Mouse (Mus musculus) T-helper 17 cell (primary cell): ENCODE results near the gene Rwdd2a.

Experiments
- in situ Hi-C, 2 experiments: fragments of 300-600 bp; cut with MboI, MseI; formaldehyde crosslinking; loops; 1 replicate in 1 of 2; 2 replicates in 1 of 2; pipeline ENCODE4 v1.15.1; 2025; ENCODE audit warnings: high pct_unique_total_duplicates in 2 of 2

Rwdd2a gene

DNA sequence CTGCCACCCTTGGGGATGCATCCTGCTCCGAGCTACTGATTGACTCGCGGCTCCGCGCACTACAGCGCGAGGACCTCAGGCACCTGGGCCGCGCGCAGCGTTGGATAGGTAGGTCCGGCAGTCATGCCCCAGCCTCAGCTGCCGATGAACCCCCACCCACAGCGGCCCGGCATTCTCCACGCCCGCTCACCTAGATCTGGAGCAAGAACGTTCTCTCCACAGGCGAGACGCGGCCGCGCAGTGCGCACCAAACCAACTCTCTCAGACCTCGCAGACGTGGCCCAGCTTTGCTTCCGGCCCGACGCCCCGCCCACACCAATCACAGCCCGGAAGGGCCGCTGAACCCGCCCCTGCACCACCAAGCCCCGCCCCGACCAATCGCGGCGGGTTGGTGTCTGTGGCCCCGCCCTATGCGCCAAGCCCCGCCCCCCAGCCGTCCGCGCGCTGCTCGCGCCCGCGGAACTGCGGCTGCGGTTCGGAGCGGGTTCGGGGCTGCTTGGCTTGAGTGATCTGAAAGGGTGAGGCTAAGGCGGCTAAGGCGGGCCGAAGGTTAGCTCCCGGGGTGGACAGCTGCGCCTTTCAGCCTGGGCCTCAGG lies at the start of gene Rwdd2a, which contains the start of gene Pgm3:
Gene Rwdd2a, plus strand, starts transcription at position 452 of the 596 bp plus-strand sequence.
Gene Pgm3, minus strand, starts transcription at position 303 of the 596 bp plus-strand sequence.
- in situ Hi-C loops, result loop anchor here (5.0 to 10.0 kb wide), 3 partner anchors 104 to 827 kb away; partner anchors contain the start of genes Dop1a (in 2 of the 2), Ibtk (in 1 of the 2) and Ube2cbp (in 1 of the 2)

DNA sequence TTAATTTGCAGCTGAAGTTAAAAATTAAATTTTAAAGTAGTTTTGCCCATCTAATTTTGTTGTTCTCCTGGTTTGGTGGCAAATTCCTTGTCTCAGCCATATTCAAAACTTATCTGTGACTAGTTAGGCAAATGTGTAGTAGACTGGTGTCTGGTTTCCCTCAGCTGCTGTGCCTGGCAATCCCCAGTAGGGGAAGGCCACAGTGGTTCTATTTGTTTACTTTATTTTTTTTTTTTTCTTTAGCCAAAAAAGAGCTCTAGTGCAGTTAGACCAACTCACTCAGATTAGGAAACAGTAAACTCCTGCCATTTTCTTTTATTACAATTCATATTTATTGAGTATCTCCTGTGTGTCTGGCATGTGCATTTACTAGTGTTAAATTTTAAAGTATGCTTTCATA lies 49.5 kb upstream of the Rwdd2a start:
- in situ Hi-C loops, result no loop called here

DNA sequence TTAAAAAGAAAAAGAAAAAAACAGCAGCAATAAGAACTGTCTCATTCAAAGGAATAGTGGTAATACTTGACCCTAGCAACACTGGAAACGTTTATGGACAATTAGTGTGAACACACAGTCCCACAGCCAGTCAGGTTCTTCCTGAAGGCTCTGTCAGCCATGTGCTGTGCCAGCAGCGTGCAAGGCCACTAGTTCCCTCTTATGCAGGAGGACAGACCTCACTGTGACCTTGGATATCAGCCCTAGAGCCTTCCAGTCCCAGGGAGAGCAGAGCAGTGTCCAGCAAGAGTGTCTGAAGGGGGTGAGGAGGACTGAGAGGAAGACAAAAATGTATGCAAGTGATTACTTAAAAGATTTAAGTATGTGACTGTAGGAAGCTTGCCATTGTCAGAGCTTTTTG lies 46.2 kb upstream of the Rwdd2a start:
- in situ Hi-C loops, result no loop called here

DNA sequence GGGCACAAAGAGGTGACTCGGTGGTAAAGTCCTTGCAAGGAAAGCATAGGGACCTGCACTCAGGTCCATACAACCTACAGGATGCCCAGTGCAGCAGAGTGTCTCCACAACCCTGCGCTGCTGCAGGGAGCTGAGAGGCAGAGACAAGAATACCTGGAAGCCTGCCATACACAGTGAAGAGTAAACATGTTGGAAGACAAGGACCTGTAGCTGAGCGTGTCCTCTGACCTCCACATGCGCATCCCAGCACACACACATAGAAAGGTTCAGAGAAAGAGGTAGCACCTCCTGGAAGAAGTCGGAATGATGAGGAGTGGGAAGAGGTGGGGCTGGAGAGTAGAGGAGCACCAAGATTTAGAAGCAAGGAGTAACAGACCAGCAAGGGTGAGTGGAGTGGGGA lies 37.7 kb upstream of the Rwdd2a start:
- in situ Hi-C loops, result no loop called here

DNA sequence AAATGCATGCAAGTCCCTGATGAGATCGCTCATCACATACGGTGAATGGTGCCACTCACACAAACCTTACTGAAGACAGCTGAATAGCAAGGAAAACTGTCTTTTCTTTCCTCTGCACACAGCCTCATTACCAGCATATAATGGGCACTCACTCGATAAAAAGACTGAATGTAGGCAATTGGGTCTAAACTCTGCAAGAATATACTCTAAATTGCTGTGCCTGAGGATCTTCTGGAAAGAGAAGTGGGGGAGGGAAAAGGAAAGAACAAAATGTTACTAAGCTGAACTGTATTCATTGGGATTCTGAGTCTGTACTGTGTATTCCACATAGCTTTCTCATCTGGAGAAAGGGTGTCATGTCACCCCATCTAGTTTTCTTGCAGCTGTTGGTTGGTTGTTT lies 28.3 kb upstream of the Rwdd2a start:
- in situ Hi-C loops, result no loop called here

DNA sequence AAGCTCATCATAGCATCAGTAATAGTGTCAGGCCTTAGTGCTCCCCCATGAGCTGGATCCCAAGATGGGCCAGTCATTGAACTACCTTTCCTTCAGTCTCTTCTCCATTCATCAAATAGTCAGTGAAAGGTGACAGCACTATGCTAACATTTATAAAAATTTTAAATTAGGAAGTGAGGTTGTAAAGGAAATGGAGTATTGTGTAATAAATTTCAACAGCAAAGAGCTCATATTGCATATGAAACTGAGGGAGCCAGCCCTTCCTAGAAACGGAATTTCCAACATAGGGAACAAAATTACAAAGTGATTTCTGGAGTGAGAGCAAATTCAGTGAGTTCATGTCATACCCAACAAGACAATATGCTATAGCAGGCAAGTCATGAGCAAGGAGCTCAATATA lies 27.2 kb upstream of the Rwdd2a start:
- in situ Hi-C loops, result no loop called here

DNA sequence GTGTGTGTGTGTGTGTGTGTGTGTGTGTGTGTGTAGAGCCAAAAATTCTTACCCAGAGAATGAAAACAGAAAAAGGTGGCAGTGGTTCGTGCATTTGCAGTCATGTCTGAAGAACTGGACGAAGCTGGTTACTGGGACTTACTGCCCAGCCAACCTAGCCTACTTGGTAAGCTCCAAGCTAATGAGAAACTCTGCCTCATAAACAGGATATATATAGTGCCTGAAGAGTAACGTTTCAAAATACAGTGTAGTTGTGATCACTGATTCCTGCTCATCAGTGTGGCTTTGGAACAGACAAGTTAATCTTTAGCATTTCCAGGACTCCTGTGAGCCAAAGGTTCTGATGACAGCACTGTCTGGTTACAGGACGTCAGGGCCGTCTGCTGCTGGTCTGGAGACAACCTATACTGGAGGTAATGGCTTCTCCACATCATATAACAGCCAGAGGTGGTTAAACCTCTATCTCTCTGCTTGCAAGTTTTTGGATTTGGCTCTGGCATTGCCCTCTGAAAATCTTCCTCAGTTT lies 22.1 kb upstream of the Rwdd2a start:
- in situ Hi-C loops, result no loop called here

DNA sequence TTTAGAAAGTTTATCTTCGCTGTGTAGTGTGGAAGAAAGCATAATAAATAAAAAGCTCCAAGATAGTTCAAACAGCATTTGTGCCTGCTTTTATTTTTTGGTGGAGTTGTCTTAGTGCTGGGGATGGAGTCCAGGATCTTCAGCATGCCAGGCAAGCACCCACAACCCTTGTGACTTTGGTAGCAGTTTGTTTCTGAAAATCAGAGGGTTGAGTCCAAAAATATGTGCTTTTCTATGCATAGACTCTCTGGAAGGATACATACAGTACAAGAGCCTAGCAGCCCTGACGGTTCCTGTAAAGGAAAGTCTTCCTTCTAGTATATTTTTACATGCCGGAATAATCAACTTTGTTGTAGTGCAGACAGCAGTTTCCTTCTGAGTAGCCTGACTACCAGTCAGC lies 21.1 kb upstream of the Rwdd2a start:
- in situ Hi-C loops, result no loop called here

DNA sequence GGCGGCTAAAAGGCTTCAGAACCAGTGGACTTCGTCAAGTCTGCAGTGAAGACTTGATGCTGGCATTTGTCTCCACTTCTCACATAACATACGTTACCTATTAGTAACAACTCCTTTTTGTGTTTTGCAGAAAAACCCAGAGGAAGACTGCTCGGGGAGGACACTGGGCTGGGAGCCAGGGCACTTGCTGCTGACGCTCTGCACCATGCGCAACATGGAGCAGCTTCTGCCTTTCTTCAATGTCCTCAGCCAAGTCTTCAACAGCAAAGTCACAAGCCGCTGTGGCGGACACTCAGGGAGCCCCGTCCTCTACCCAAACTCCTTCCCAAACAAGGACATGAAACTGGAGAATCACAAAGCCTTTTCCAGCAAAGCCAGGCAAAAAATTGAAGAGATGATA lies 17.9 kb upstream of the Rwdd2a start:
- in situ Hi-C loops, result no loop called here

DNA sequence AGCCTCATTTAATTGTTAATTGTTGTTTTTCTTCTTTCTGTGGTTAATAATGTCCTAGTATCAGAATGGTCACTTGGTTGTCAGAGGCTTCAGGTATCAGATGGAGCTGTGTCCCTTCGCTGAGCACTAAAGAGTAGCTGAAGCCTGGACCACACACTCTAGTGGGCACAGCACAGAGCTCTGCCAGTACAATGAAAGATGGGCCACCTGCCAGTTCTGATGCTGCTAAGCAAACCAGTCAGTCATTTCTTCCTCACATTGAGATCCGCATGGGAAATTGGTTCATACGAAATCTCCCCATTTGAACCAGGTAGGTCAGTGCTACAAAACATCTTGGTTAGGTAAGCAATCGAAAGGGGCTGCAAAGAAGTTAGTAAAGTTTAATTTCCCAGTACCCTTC lies 17.1 kb upstream of the Rwdd2a start:
- in situ Hi-C loops, result no loop called here

DNA sequence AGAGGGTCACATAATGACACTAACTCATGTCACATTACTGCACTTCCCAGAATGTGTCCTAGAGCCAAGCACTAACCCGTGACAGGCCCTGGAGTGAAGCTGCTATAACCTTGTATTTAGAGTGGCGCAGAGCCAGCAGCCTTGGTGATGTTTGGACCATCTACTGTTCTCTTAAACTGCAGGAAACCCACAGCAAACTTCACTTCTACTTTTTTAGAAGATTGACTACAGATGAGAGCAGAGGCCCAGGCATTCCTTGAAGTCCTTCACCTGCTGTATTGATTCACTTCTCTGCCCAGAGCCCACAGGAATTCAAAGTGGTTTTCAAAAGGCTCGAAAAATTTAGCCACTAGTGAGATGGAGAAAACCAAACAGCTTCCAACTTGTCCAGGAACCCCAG lies 11.2 kb upstream of the Rwdd2a start:
- in situ Hi-C loops, result loop anchor here in 1 of 2 experiments (10.0 kb wide), 1 partner anchor 186 kb away; no protein-coding TSS in a partner anchor

DNA sequence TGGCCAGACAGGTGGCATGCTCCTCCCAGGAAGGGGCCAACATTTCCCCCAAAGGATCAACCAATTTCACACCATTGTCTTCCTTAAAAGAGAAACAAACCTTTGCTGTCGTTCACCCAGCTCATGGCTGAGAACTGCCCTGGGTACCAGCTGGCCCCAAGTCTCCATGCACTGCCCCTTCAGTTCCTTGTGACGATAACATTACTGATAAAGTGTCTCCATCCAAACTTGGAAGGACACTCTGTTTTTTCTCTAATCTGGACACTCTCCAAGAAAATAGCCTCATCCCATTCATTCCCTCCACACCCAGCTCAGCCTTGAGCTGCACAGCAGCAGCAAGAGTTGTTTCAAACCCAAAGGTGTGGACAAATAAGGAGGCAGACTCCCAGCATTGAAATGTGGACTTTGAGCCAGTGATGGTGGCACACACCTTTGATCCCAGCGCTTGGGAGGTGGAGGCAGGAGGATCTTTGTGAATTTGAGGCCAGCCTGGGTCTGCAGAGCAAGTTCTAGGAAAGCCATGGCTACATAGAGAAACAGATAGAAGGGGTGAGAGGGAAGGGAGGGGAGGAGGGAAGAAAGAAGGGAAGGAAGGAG lies 2.4 kb upstream of the Rwdd2a start:
- in situ Hi-C loops, result loop anchor here in 1 of 2 experiments (5.0 to 10.0 kb wide), 2 partner anchors 87 to 195 kb away; no protein-coding TSS in a partner anchor

DNA sequence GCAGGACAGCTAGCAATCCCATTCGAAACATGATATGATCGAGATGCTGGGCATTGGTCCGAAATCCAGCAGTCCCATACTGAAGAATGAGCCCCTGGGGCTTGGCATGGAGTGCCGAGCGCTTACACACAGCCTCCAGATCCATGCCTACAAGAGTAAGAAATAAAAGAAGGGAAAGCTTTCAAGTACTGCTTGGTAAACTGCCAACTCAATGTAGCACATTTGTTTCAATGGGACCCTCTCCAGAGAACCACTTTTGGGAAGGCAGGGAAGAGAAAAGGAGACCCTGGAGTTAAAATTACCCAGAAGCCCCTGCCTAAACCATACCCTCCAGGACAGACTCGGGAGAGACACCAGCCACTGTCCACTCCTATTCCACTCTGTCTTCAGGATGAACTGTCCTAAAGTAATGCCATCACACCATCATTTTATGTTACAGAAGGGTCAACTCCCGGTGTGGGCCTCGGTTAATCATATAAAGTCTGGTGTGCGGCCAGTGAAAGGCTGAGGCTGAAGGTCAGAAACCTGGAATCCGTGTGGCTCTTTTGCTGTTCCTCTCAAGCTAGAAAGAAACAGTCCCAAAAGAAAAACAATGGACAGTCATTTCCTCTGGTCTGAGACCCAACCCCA lies 1.4 kb upstream of the Rwdd2a start:
- in situ Hi-C loops, result loop anchor here (5.0 to 10.0 kb wide), 3 partner anchors 103 to 826 kb away; partner anchors contain the start of genes Dop1a (in 2 of the 2), Ibtk (in 1 of the 2) and Ube2cbp (in 1 of the 2)

DNA sequence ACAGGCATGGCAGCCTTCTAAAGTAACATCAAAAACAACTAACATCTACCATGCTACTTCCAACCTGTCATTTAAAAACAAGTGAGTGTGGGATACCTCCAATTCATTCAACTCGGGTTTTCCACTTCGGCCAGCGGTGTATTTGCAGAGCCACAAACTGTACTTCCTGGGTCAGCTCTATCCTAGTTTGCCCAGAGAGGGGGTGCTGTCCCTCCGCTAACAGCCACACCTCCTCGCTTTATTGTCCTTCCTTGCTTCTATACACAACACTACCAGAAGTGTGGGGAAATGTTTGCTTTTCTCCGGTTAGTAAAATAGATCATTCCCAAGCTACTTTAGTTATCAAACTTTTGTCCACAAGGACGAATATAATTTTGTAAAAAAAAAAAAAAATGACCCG lies 845 bp upstream of the Rwdd2a start:
- in situ Hi-C loops, result loop anchor here (5.0 to 10.0 kb wide), 3 partner anchors 104 to 826 kb away; partner anchors contain the start of genes Dop1a (in 2 of the 2), Ibtk (in 1 of the 2) and Ube2cbp (in 1 of the 2)

DNA sequence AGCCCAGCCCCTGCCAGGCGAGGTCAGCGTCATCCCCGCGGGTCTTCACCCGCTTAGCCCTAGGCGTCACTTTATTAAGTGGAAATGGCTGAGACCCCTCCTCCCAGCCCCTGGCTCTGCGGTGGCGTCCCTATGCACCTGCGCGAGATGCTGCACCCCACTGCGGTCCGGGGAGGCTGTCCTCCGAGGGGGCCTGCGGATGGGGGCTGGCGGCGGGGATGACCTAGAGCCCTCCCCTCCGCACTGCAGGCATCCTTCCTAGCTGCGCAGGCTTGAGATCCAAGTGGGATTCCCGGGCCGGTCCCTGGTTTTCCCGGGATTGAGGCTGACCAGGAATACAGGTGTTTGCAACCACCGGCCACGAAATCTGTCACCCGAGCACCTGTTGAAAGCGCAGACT lies 405 bp downstream of the Rwdd2a start:
- in situ Hi-C loops, result loop anchor here (5.0 to 10.0 kb wide), 3 partner anchors 105 to 827 kb away; partner anchors contain the start of genes Dop1a (in 2 of the 2), Ibtk (in 1 of the 2) and Ube2cbp (in 1 of the 2)

DNA sequence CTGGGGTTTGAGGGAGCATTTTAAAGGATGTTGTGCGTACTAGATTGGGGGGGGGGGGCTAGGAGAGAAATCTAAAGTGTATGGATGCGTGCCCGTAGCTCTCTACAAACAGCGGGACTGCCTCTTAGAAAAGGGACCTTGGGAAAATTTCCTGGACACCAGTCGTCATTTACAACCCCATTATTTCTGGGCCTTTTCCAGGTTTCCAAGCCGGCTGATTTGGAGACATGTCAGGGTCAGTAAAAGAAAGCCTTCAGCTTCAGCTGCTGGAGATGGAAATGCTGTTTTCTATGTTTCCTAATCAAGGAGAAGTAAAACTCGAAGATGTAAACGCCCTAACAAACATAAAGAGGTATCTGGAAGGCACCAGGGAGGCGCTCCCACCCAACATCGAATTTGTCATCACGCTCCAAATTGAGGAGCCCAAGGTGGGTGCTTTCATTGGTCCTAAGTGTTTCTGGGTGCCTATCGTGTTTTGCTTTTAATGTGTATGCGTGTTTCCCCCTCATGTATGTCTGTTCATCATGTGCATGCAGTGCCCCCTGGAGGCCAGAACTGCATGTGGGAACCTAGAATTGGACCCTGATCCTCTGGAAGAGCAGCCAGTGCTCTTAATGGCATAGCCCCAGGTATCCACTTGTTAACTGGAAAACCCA lies 973 bp downstream of the Rwdd2a start:
- in situ Hi-C loops, result loop anchor here (5.0 to 10.0 kb wide), 3 partner anchors 105 to 828 kb away; partner anchors contain the start of genes Dop1a (in 2 of the 2), Ibtk (in 1 of the 2) and Ube2cbp (in 1 of the 2)

DNA sequence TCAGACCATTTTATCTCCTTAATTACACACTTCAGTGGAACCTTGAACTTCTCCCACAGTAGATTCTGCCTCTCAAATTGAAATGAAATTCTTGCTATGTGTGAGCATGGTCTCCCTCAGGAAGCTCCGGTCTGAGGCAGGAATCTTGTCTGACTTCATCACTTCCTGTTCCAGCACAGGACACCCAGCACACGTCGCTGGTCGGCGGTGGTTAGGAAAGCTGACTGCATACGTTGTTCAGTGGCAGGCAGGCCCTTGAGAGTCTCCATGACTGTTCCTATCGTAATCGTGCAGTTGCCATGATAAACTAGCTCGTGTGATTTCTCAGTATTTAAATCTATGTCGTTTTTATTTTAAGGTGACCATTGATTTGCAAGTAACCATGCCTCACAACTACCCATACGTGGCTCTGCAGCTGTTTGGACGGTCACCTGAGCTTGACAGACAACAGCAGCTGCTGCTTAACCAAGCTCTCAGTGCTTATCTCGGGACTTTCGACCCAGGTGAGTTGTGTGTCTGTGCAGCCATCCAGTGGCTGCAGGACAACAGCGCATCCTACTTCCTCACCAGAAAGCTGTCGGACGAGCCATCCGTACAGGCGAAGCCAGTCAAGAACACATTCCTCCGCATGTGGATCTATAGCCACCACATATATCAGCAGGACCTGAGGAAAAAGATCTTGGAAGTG lies 2.0 kb downstream of the Rwdd2a start:
- in situ Hi-C loops, result loop anchor here (5.0 to 10.0 kb wide), 3 partner anchors 106 to 829 kb away; partner anchors contain the start of genes Dop1a (in 2 of the 2), Ibtk (in 1 of the 2) and Ube2cbp (in 1 of the 2)

DNA sequence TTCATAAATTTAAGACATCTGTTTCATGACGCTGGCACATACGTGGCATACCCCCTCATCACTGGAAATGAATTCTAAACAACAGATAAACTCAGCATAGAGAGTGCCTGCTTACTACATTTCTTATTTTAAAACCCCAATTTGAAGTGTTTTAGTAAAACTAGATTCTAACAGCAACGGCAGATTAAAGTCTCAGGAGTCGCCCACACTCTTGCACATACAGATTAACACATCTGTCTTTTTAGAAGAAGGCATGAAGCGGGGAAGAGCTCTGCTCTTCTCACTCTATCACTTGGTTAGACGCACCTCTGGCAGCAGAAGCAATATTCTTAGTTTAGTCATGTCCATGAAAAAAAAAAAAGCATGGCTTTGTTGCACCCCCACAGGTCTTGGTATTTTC lies 3.4 kb downstream of the Rwdd2a start:
- in situ Hi-C loops, result loop anchor here (5.0 to 25.0 kb wide), 4 partner anchors 110 to 830 kb away; partner anchors contain the start of genes Ibtk (in 2 of the 2), Cyb5r4 (in 1 of the 2), Dop1a (in 1 of the 2) and Ripply2 (in 1 of the 2)

DNA sequence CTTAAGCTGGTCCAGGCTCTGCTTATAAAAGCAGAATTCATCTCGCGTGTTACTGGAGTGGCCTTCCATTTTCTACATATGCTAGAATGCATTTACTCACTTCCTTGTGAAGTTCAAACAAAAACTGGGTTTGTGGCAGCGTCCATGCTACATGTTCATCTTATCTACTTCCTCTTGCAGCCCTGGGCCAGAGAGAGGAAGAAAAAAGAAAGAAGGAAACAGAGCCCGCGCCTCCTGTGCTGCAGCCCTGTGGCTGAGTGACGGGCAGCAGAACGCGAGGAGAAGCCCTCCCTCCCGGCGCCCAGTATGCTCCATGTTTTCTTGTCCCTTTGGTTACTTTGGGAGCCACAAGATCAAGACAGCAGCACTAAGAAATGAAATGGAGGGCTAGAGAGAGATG lies 7.9 kb downstream of the Rwdd2a start:
- in situ Hi-C loops, result loop anchor here (5.0 to 25.0 kb wide), 4 partner anchors 115 to 835 kb away; partner anchors contain the start of genes Ibtk (in 2 of the 2), Cyb5r4 (in 1 of the 2), Dop1a (in 1 of the 2) and Ripply2 (in 1 of the 2)

DNA sequence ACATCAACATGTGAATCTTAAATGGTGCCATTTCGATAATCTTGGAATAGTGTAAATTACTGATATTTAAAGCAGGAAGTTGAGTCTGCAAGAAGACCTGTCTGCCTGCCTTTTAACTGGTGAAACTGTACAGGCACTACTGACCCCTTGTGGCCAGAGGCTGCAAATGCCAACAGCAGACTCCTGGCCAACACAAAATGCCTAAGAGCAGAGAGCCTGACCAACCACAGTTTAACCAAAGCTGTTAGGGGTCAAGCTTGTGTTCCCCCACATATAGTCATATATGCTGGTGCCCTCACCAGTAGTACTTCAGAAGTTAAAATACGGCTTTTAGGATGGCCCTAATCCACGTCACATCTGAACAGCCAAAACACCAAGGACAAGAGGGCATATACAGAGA lies 11.9 kb downstream of the Rwdd2a start:
- in situ Hi-C loops, result loop anchor here in 1 of 2 experiments (25.0 kb wide), 1 partner anchor 429 kb away; the partner anchor contains the start of genes Cyb5r4 and Ripply2
